Mouse (Mus musculus) limb, embryonic 10.5 days (tissue): ENCODE data around the gene Dnlz. TPM values are rescaled to one million over a fixed set of nuclear protein-coding genes. Genes with fewer than 3 reads are reported as not detected.

Experiments
- DNase-seq: peaks from one replicate; pipeline ENCODE4 v3.0.0-alpha.2; 2017; ENCODE audit warnings: low spot score
- H3K27ac ChIP-seq: fragments of 300-500 bp; sonication (generic); 2 replicates; pipeline ENCODE4 v1.5.1; 2016; ENCODE audit warnings: mild to moderate bottlenecking
- H3K27me3 ChIP-seq: fragments of 300-500 bp; sonication (generic); 2 replicates; pipeline ENCODE4 v1.6.1; 2016; ENCODE audit warnings: low read depth, mild to moderate bottlenecking; ENCODE audit not compliant: poor library complexity, severe bottlenecking
- H3K36me3 ChIP-seq: fragments of 300-500 bp; sonication (generic); 2 replicates; pipeline ENCODE4 v1.6.1; 2016; ENCODE audit warnings: mild to moderate bottlenecking, moderate library complexity
- H3K4me1 ChIP-seq: fragments of 300-500 bp; sonication (generic); 2 replicates; pipeline ENCODE4 v1.6.1; 2016
- H3K4me3 ChIP-seq: fragments of 300-500 bp; sonication (generic); 2 replicates; pipeline ENCODE4 v1.5.1; 2016; ENCODE audit warnings: mild to moderate bottlenecking, moderate library complexity
- H3K9me3 ChIP-seq: fragments of 300-500 bp; sonication (generic); replicated peaks from 2 replicates; pipeline ENCODE4 v1.6.1; 2016; ENCODE audit warnings: mild to moderate bottlenecking
- WGBS: fragments of 180-500 bp; shearing (Covaris S2); methylation state at CpG from one replicate; pipeline ENCODE4 v1.1.7; 2016; 5-methylcytosine and 5-hydroxymethylcytosine counted together
- polyA plus RNA-seq: library from polyadenylated mRNA; unstranded; fragments of >200 nt; fragmentation: Nextera tagmentation; extraction: Ambion mirVana; gene quantifications from 2 replicates; pipeline ENCODE4 v1.2.1, GENCODE M21; 2016

The Dnlz gene
- polyA plus RNA-seq, 1 experiment from 2014 or later, result 36.8 TPM

GRCm38 (mm10) chr2:26372396-26372795 is 20.5 kb upstream of the Dnlz start:
- no peak overlapping the region for H3K4me3 ChIP-seq

GRCm38 (mm10) chr2:26368572-26368971 is 16.7 kb upstream of the Dnlz start:
- peaks cover 100% of the 10 kb centered on the region for H3K36me3 ChIP-seq
- no peaks in the 10 kb centered on the region for H3K27me3 ChIP-seq

More at GRCm38 (mm10) chr2:26372396-26372795, 20.5 kb upstream of the Dnlz start:
- Histone ChIP-seq H3K9me3 (no peaks in the 10 kb centered on the region), H3K36me3 (peaks cover 100% of the 10 kb centered on the region), H3K27ac (no peak overlapping the region), H3K4me1 (no peaks in the 10 kb centered on the region), H3K27me3 (no peaks in the 10 kb centered on the region)
- WGBS, result 96% methylated on average over 8 of the region's 8 CpGs
- DNase-seq, result no peak

GRCm38 (mm10) chr2:26367911-26368310 is 16.0 kb upstream of the Dnlz start:
- WGBS, result 93% methylated on average over 6 of the region's 6 CpGs
- H3K9me3 ChIP-seq, result no peaks in the 10 kb centered on the region

More at GRCm38 (mm10) chr2:26368572-26368971, 16.7 kb upstream of the Dnlz start:
- Histone ChIP-seq H3K9me3 (no peaks in the 10 kb centered on the region), H3K27ac (no peak overlapping the region), H3K4me1 (no peaks in the 10 kb centered on the region), H3K4me3 (no peak overlapping the region)
- WGBS, result 94% methylated on average over 1 of the region's 1 CpGs
- DNase-seq, result no peak

GRCm38 (mm10) chr2:26364738-26365465 is 13.0 kb upstream of the Dnlz start:
- Histone ChIP-seq H3K4me1 (no peaks in the 10 kb centered on the region), H3K36me3 (peaks cover 85% of the 10 kb centered on the region), H3K27ac (no peak overlapping the region), H3K27me3 (no peaks in the 10 kb centered on the region), H3K4me3 (no peak overlapping the region), H3K9me3 (no peaks in the 10 kb centered on the region)
- 91% methylated on average over 10 of the region's 10 CpGs for WGBS
- DNase-seq, result no peak

More at GRCm38 (mm10) chr2:26367911-26368310, 16.0 kb upstream of the Dnlz start:
- Histone ChIP-seq H3K27ac (no peak overlapping the region), H3K27me3 (no peaks in the 10 kb centered on the region), H3K4me3 (no peak overlapping the region), H3K36me3 (peaks cover 100% of the 10 kb centered on the region), H3K4me1 (no peaks in the 10 kb centered on the region)
- DNase-seq, result no peak

GRCm38 (mm10) chr2:26363481-26363880 is 11.6 kb upstream of the Dnlz start:
- H3K27ac ChIP-seq, result no peak overlapping the region
- H3K4me3 ChIP-seq, result no peak overlapping the region
- H3K27me3 ChIP-seq, result no peaks in the 10 kb centered on the region
- 80% methylated on average over 5 of the region's 5 CpGs for WGBS
- H3K4me1 ChIP-seq, result no peaks in the 10 kb centered on the region
- H3K9me3 ChIP-seq, result no peaks in the 10 kb centered on the region
- H3K36me3 ChIP-seq, result peaks cover 71% of the 10 kb centered on the region
- no peak for DNase-seq

GRCm38 (mm10) chr2:26362991-26363390 is 11.1 kb upstream of the Dnlz start:
- Histone ChIP-seq H3K36me3 (peaks cover 66% of the 10 kb centered on the region), H3K4me1 (no peaks in the 10 kb centered on the region; the same call in 1 of the 2 replicates), H3K27ac (no peak overlapping the region), H3K9me3 (no peaks in the 10 kb centered on the region), H3K27me3 (no peaks in the 10 kb centered on the region), H3K4me3 (no peak overlapping the region)
- 85% methylated on average over 5 of the region's 5 CpGs for WGBS
- no peak for DNase-seq

GRCm38 (mm10) chr2:26360772-26361171 is 8.9 kb upstream of the Dnlz start, which contains the start of gene Card9:
Gene Card9, minus strand, starts transcription at chr2:26360918.
- no peak for DNase-seq
- no peaks in the 10 kb centered on the region for H3K27me3 ChIP-seq
- no peaks in the 10 kb centered on the region for H3K9me3 ChIP-seq
- WGBS, result 56% methylated on average over 3 of the region's 3 CpGs
- H3K4me3 ChIP-seq, result no peak within 1 kb of the TSS
- peaks cover 11% of the 10 kb centered on the region for H3K4me1 ChIP-seq
- H3K36me3 ChIP-seq, result peaks cover 44% of the 10 kb centered on the region
- H3K27ac ChIP-seq, result no peak within 1 kb of the TSS

- no peak overlapping the region for H3K27ac ChIP-seq
- WGBS, result 89% methylated on average over 6 of the region's 6 CpGs
- no peak for DNase-seq
- H3K27me3 ChIP-seq, result no peaks in the 10 kb centered on the region
- no peaks in the 10 kb centered on the region for H3K9me3 ChIP-seq
- H3K4me3 ChIP-seq, result no peak overlapping the region
- peaks cover 11% of the 10 kb centered on the region for H3K4me1 ChIP-seq
- peaks cover 36% of the 10 kb centered on the region for H3K36me3 ChIP-seq
These were observed 8.1 kb upstream of the Dnlz start for GRCm38 (mm10) chr2:26359983-26360382.

GRCm38 (mm10) chr2:26358667-26359320 is 6.9 kb upstream of the Dnlz start:
- Histone ChIP-seq H3K27ac (no peak overlapping the region), H3K9me3 (no peaks in the 10 kb centered on the region), H3K4me3 (no peak overlapping the region), H3K36me3 (peaks cover 24% of the 10 kb centered on the region), H3K4me1 (peaks cover 11% of the 10 kb centered on the region), H3K27me3 (no peaks in the 10 kb centered on the region)
- WGBS, result 90% methylated on average over 13 of the region's 13 CpGs
- no peak for DNase-seq

- Histone ChIP-seq H3K36me3 (peaks cover 11% of the 10 kb centered on the region), H3K9me3 (no peaks in the 10 kb centered on the region), H3K27ac (no peak overlapping the region), H3K27me3 (no peaks in the 10 kb centered on the region), H3K4me1 (peaks cover 18% of the 10 kb centered on the region), H3K4me3 (no peak overlapping the region)
- WGBS, result 64% methylated on average over 15 of the region's 15 CpGs
- DNase-seq, result no peak
These were observed 5.6 kb upstream of the Dnlz start for GRCm38 (mm10) chr2:26357484-26357883.

GRCm38 (mm10) chr2:26356678-26357077 is 4.8 kb upstream of the Dnlz start:
- Histone ChIP-seq H3K27me3 (no peaks in the 10 kb centered on the region), H3K36me3 (peaks cover 7% of the 10 kb centered on the region; the same call in 1 of the 2 replicates), H3K27ac (no peak overlapping the region), H3K9me3 (no peaks in the 10 kb centered on the region), H3K4me1 (peaks cover 20% of the 10 kb centered on the region), H3K4me3 (no peak overlapping the region)
- no peak for DNase-seq
- 77% methylated on average over 7 of the region's 7 CpGs for WGBS

- no peak overlapping the region for H3K4me3 ChIP-seq
- DNase-seq, result no peak
- no peak overlapping the region for H3K27ac ChIP-seq
- H3K36me3 ChIP-seq, result peaks cover 2% of the 10 kb centered on the region; the same call in 1 of the 2 replicates
- H3K4me1 ChIP-seq, result peaks cover 25% of the 10 kb centered on the region
- 88% methylated on average over 4 of the region's 4 CpGs for WGBS
- H3K9me3 ChIP-seq, result no peaks in the 10 kb centered on the region
- no peaks in the 10 kb centered on the region for H3K27me3 ChIP-seq
These were observed 4.3 kb upstream of the Dnlz start for GRCm38 (mm10) chr2:26356231-26356630.

- H3K27me3 ChIP-seq, result no peaks in the 10 kb centered on the region
- peaks cover 12% of the 10 kb centered on the region for H3K36me3 ChIP-seq
- DNase-seq, result no peak
- no peaks in the 10 kb centered on the region for H3K9me3 ChIP-seq
- H3K4me3 ChIP-seq, result no peak overlapping the region
- H3K4me1 ChIP-seq, result peaks cover 37% of the 10 kb centered on the region
- H3K27ac ChIP-seq, result no peak overlapping the region
- 87% methylated on average over 4 of the region's 4 CpGs for WGBS
These were observed 2.5 kb upstream of the Dnlz start for GRCm38 (mm10) chr2:26354401-26354800.
